Mouse (Mus musculus) thymus, adult 2 months (tissue): ENCODE results near the gene Lcn10. TPM values are rescaled to one million over a fixed set of nuclear protein-coding genes. Genes with fewer than 3 reads are reported as not detected.

Experiments used
- DNase-seq: peaks from one replicate; pipeline ENCODE4 v3.0.0; 2021
- H3K27ac ChIP-seq: fragments of 200-500 bp; 2 replicates; pipeline ENCODE4 v1.5.1; 2012; ENCODE audit warnings: low read length, control low read depth; ENCODE audit not compliant: control insufficient read depth, insufficient read depth
- H3K27me3 ChIP-seq: fragments of 200-500 bp; 2 replicates; pipeline ENCODE4 v1.6.1; 2012; ENCODE audit warnings: mild to moderate bottlenecking, low read length, moderate library complexity, mixed read lengths; ENCODE audit not compliant: control insufficient read depth, insufficient read depth
- H3K36me3 ChIP-seq: fragments of 200-500 bp; 2 replicates; pipeline ENCODE4 v1.6.1; 2012; ENCODE audit warnings: mild to moderate bottlenecking, low read length, moderate library complexity; ENCODE audit not compliant: control insufficient read depth, insufficient read depth
- H3K4me1 ChIP-seq: fragments of 200-500 bp; replicated peaks from 2 replicates; pipeline ENCODE4 v1.6.1; 2012; ENCODE audit warnings: low read length; ENCODE audit not compliant: control insufficient read depth, insufficient read depth
- H3K4me3 ChIP-seq: fragments of 200-500 bp; 2 replicates; pipeline ENCODE4 v1.5.1; 2012; ENCODE audit warnings: mild to moderate bottlenecking, low read length, control low read depth, moderate library complexity; ENCODE audit not compliant: control insufficient read depth, insufficient read depth
- CTCF ChIP-seq: fragments of 200-500 bp; IDR thresholded peaks from 2 replicates; pipeline ENCODE4 v1.5.1; 2012; ENCODE audit warnings: mild to moderate bottlenecking, control low read depth, low read length, moderate library complexity, borderline replicate concordance; ENCODE audit not compliant: control insufficient read depth, poor library complexity, insufficient read depth; ENCODE audit errors: extremely low read depth
- POLR2A ChIP-seq: fragments of 200-500 bp; IDR thresholded peaks from 2 replicates; pipeline ENCODE4 v1.6.1; 2012; ENCODE audit warnings: mild to moderate bottlenecking, low read length, control low read depth, moderate library complexity; ENCODE audit not compliant: control insufficient read depth, poor library complexity, insufficient read depth; ENCODE audit errors: extremely low read depth
- WGBS: fragments of 180-500 bp; shearing (Covaris S2); methylation state at CpG from one replicate; pipeline ENCODE4 v1.1.7; 2018; 5-methylcytosine and 5-hydroxymethylcytosine counted together
- polyA plus RNA-seq: library from polyadenylated mRNA; depleted of rRNA; stranded (reverse); fragments of >200 nt; gene quantifications from 2 replicates; pipeline ENCODE4 v1.2.3, GENCODE M21; 2012; rRNA removed

Gene Lcn10
- polyA plus RNA-seq, 1 experiment: 0.73 TPM

DNA sequence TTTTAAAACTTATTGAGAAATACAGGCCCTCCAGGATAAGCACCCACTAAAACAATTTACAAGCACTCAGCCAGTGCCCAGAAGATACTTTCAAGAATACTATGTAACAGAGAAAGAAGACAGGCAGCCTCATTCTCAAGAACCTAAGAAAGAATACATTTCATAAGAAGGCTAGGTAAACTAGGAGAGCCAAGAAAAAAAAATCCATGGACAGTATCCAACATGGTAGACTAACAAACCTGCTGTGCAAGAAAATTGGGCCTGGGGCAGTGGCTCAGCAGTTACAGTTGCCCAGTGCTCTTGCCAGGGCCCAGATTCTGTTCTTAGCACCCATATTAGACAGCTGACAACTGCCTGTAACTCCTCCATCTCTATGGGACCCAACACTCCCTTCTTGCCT, 34.7 kb downstream of the Lcn10 start:
- Histone ChIP-seq H3K27me3 (no peaks in the 10 kb centered on the region), H3K4me3 (no peak overlapping the region), H3K27ac (no peak overlapping the region), H3K4me1 (no peaks in the 10 kb centered on the region), H3K36me3 (no peaks in the 10 kb centered on the region)
- TF ChIP-seq CTCF: no peak
- TF ChIP-seq POLR2A: no peak
- no peak for DNase-seq

DNA sequence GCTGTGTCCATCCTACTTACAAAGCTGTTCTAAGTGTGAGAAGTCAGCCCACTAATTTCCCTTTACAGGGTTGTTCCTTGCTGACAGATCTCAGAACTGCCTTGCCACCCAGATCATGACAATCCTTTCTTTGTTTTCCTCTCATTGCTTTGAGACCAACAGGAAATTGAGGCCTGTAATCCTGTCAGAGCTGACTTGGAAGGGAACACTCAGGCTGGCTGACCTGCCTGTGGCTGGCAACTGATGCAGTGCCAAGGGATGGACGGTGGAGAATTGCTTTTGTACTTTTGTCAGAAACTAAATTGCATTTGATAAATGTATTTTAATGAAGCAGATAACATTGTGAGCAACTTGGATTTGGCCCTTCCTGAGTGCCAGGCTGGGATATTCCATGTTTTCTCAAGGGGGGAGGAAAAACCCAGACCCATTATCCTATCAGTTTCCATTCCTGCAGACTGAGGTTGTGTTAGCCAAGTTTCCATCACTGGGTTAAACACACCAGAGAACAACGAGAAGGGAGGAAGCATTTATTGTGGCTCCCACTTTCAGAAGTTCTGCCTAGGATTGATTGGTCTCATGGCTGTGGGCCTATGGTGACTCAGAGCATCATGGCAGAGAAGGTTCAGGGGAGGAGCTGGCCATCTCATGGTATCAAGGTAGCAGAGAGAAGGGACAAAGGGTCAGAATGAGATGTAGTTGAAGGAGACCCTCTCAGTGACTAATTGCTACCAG, 50.8 kb downstream of the Lcn10 start:
- no peak for DNase-seq
- whole genome bisulfite sequencing: 58% methylated on average over 2 of the region's 2 CpGs
- Histone ChIP-seq H3K27me3 (no peaks in the 10 kb centered on the region), H3K4me1 (no peaks in the 10 kb centered on the region), H3K27ac (no peak overlapping the region), H3K4me3 (no peak overlapping the region), H3K36me3 (no peaks in the 10 kb centered on the region)
- TF ChIP-seq POLR2A (no peak), CTCF (no peak)

Other genes starting within 250 kb of the Lcn10 start
- gene Clic3, start 225.9 kb upstream of the Lcn10 start, polyA plus RNA-seq: 11.6 and 17.3 TPM in 2 replicates
- 165 and 192 TPM in 2 replicates for gene Paxx, start 221.6 kb upstream of the Lcn10 start, polyA plus RNA-seq
- 4.4 and 13.8 TPM in 2 replicates for gene Ptgds, start 212.7 kb upstream of the Lcn10 start, polyA plus RNA-seq
- gene Lcn12, start 188.8 kb upstream of the Lcn10 start, polyA plus RNA-seq: not detected in 2 replicates
- gene Fbxw5, start 182.0 kb upstream of the Lcn10 start, polyA plus RNA-seq: 59.2 and 77.5 TPM in 2 replicates
- gene C8g, start 181.0 kb upstream of the Lcn10 start, polyA plus RNA-seq: 4.7 and 5.0 TPM in 2 replicates
- 47.7 and 49.9 TPM in 2 replicates for gene Traf2, start 135.8 kb upstream of the Lcn10 start, polyA plus RNA-seq
- 142 and 152 TPM in 2 replicates for gene Edf1, start 124.9 kb upstream of the Lcn10 start, polyA plus RNA-seq
- gene Mamdc4, start 107.9 kb upstream of the Lcn10 start, polyA plus RNA-seq: 18.9 and 25.8 TPM in 2 replicates
- gene Phpt1, start 107.5 kb upstream of the Lcn10 start, polyA plus RNA-seq: 73.6 and 94.7 TPM in 2 replicates
- 7.0 and 7.4 TPM in 2 replicates for gene Ajm1, start 101.0 kb upstream of the Lcn10 start, polyA plus RNA-seq
- gene Rabl6, start 74.2 kb upstream of the Lcn10 start, polyA plus RNA-seq: 83.4 and 89.6 TPM in 2 replicates
- gene Ccdc183, start 65.0 kb upstream of the Lcn10 start, polyA plus RNA-seq: not detected in 2 replicates
- 4.9 and 12.3 TPM in 2 replicates for gene Tmem141, start 60.7 kb upstream of the Lcn10 start, polyA plus RNA-seq
- 7.8 TPM in 2 replicates for gene Fcna, start 54.7 kb upstream of the Lcn10 start, polyA plus RNA-seq
- gene Lcn8, start 29.6 kb upstream of the Lcn10 start, polyA plus RNA-seq: 0.24 TPM in 1 of 2 replicates, not detected in the other
- gene Lcn5, start 24.8 kb upstream of the Lcn10 start, polyA plus RNA-seq: not detected in 2 replicates
- gene Lcn6, start 5.9 kb upstream of the Lcn10 start, polyA plus RNA-seq: 0.20 and 0.26 TPM in 2 replicates
- 0.45 and 0.54 TPM in 2 replicates for gene Obp2a, start 17.3 kb downstream of the Lcn10 start, polyA plus RNA-seq
- gene Bmyc, start 24.0 kb downstream of the Lcn10 start, polyA plus RNA-seq: 36.4 and 43.2 TPM in 2 replicates
- gene Obp2b, start 54.3 kb downstream of the Lcn10 start, polyA plus RNA-seq: not detected in 2 replicates
- gene Lcn3, start 82.8 kb downstream of the Lcn10 start, polyA plus RNA-seq: 0.16 TPM in 1 of 2 replicates, not detected in the other
- gene Lcn11, start 94.3 kb downstream of the Lcn10 start, polyA plus RNA-seq: 0.23 and 0.49 TPM in 2 replicates
- gene Gm13539, start 99.5 kb downstream of the Lcn10 start, polyA plus RNA-seq: 1.0 and 2.4 TPM in 2 replicates
- not detected in 2 replicates for gene Glt6d1, start 133.1 kb downstream of the Lcn10 start, polyA plus RNA-seq
- gene Lcn9, start 140.4 kb downstream of the Lcn10 start, polyA plus RNA-seq: not detected in 2 replicates
- gene Sohlh1, start 164.5 kb downstream of the Lcn10 start, polyA plus RNA-seq: 0.09 and 0.18 TPM in 2 replicates
- gene Kcnt1, start 181.0 kb downstream of the Lcn10 start, polyA plus RNA-seq: 1.1 and 1.2 TPM in 2 replicates